Mouse (Mus musculus) heart, adult 18-20 months (tissue): ENCODE measurements around the gene Hmg20b. TPM values are rescaled to one million over a fixed set of nuclear protein-coding genes. Genes with fewer than 3 reads are reported as not detected.

Experiments used
- DNase-seq, 2 experiments: peaks; one replicate each; pipeline ENCODE4 v3.0.0; 2021 to 2022; ENCODE audit warnings: mixed read lengths in 1 of 2
- microRNA-seq, 2 experiments: library from miRNA; unstranded; fragments of <30 nt; microRNA quantifications; one replicate each; pipeline ENCODE4 v1.2.0; 2022
- total RNA-seq, 2 experiments: library from RNA; stranded (reverse); gene quantifications; 2 replicates each; pipeline ENCODE4 v1.2.3; 2021

Gene Hmg20b
- total RNA-seq, 2 experiments from 2014 or later, result 57.1 to 62.2 TPM

DNA sequence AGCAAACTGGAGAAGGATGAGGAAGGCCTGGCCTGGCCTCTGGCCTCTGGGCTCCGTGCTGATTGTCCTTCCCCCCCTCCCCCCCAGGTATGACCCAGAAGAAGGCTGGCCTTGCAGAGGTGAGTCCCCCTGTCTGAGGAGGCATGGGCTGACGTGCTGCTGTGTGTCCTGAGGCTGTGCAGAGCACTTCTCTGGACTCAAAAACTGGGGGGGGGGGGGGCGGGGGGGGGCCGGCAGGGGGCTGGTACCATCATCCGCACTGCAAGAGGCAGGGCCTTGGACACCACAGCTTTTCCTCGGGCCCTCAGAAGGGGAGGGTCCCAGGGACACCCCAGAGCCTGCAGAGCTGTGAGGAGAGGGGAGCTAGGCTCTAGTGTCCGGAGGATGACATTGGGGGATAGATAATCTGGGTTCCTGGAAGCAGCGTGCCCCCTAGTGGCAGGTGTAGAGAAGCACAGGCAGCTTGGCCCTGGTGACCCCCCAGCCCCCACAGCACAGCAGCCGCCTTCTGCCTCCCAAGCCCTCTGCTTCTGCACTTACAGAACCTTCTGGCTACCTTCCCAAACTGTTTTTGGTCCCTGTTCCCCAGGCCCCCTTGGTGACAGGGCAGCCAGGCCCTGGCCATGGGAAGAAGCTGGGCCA lies 45.6 kb downstream of the Hmg20b start:
- peak; percentile 53 to 73 for DNase-seq

DNA sequence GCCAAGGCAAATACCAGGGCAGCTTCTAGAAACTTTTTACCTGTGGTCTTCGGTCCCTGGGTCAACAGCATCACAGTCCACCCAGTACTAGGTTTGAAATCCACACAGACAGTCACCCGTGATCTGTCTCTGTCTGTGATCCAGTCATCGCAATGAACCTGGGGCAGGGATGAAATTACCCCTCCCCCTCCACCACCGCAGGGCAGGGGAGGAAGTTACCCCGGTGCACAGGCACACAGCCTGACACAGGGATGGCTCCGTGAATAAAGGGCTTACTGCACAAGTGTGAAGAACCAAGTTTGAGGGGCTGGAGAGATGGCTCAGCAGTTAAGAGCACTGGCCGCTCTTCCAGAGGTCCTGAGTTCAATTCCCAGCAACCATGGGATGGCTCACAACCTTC lies 46.5 kb downstream of the Hmg20b start:
- DNase-seq, result peak in 1 of 2 experiments; percentile 13

DNA sequence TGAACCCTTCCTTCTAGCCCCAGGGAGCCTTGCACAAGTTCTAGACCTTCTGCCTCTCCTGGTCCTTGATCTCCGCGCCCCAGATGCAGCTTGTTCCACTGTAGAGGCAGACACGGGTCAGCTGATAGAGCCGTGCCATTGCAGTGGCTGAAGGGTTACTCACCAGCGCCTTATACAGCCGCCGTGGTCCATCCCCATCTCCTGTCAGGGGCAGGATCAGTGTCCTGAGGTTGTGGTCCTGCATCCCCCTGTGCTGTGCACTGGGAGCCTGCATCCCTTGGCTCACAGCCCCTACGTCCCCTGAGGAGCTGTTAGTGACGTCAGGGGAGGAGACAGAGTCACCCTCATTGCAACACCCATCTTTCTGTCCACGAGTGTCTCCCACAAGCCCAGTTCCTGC lies 47.0 kb downstream of the Hmg20b start:
- DNase-seq, result peak in 1 of 2 experiments; percentile 44

DNA sequence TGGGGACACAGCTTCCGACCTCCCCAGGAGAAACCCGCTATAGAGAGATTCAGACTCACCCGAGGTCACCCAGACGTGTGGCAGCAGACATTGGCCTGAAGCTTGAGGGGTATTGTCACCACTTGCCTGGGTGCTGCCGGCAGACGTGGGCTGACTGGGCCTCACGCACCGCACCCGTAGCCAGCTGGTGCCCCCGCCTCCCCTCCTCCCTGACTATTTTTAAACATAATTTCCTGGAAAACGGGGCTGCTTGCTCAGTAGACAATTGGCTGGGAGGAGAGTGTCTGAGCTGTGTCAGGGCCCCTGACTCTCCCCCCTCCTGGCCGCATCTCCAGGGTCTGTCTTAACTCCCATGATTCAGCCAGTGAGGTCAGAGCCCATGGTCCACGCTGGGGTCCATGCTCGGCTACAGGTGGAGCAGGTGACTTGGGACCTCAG lies 47.5 kb downstream of the Hmg20b start:
- peak; percentile 38 to 42 for DNase-seq

DNA sequence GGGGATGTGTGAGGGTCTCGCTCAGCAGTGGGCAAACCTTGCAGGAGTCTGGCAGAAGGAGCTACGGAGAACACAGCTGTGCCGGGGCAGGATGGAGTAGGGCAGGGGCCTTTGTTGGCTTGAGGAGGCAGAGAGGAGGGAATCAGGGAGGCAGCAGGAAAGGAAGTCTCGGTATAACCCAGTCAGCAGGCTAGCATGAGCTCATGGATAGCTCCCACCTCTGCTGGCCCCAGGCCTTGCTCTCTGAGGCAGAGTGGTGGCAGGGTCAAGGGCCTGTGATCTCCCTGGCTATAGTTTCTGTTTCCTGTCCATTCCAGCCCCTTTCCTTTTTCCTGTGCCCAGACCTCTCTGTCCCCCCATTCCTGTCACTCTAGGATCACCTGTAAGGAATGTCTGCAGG lies 48.0 kb downstream of the Hmg20b start:
- DNase-seq, result peak in 1 of 2 experiments; percentile 40

DNA sequence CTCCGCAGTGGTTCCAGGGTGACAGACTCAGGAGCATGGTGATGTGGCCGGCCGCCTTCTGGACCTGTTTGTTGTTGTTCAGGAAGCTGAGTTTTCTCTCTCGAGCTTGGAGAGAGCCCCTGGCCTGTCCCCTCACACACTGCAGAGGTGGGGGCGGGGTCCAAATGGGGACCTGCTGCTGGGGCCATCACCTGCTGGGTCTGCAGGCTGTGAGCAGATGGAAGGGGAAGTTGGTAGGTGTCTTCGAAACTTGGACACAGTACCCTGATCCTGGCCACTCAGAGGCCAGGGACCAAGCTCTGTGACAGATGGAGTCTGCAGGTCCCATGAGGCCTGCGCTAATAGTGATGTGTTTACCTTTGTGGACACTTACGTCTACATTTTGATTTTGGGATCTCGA lies 49.0 kb downstream of the Hmg20b start:
- DNase-seq, result no peak

DNA sequence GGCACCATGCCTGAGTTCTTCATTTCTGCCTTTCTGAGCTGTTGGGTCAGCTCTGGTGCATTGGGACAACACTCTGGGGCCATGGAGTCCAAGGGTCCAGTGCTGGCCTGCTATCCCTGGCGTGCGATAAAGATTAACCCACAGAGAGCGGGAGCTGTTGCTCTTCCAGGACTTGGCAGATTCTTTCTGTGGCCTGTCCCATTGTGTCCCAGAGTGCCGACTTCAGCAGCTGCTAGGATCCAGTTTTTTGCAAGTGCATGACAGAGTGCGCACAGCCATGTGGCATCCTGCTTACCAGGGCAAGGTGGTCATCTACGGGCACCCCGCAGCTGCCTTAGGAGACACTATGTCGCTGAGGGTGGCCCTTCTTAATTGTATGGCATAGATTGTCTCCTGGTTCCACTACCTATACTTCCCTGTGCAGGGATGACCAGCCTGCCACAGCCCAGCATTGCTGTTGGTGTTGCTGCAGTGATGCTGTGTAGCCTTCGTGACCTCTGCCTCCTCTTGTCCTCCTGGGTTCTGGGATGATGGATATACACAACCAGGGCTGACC lies 49.9 kb downstream of the Hmg20b start:
- peak in 1 of 2 experiments; percentile 8 for DNase-seq

DNA sequence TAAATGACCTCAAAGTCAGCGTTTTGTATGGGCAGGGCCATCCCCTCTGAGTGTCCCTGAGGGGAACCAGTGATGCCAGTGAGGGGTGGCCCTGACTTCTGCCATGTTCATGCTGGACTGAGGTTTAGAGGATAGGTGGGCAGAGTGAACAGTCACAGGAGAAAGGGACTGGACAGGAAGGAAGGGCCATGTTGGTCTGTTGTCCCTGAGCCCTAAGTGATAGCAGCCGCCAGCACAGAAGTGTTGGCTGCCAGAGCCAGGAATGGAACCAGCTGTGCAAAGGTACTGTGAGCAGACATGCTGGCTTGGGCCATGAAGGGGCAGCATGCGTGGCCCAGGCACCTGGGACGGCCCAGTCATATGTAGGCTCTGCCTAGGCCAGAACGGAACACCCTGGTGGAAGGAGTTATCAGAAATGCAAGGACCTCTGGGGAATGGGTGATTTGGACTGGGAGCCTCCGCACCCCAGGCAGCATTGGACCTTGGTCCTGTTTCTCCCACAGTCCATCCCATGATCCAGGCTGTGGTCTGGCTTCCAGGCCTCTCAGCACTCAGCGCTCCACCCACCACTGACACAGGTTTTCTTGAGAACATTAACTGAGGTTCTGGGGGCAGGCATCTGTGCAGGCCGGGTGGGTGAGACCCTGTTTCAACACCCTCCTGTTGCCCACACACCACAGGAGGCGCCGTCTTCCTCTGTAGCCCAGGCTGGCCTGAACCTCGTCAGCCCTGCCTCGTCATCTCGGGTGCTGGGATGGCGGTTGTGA lies 50.5 kb downstream of the Hmg20b start:
- DNase-seq, result peak in 1 of 2 experiments; percentile 13

DNA sequence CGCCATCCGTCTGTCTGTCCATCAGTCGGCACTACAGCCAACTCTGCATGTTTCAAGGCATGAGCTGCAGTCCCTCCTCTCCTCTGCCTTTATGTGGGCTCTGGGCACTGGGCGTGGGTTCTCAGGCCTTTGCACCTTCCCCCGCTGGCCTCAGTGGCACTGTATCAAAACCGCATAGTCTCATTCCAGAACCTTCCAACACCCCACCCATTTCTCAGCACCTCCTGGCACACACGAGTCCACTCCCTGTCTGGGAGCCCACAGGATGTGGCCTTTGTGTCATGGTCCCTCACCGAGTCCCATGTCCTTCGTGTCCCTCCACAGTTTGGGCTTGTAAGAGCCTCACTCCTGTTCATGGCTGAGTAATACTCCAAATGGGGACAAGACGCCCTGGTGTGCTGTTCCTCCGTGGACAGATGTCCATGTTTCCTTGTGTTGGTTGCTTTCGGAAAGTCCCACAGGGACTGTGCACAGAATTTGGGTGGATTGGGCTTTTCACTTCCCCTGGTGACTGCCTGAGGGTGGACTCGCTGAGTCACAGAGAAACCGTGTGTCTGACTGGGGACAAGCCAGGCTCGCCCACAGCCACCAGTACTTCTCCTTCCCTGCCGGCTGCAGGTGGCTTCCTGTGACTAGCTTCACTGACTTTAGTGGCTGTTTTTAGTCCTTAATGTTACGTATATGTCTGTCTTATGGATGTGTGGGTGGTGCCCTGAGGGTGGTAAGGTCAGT lies 51.7 kb downstream of the Hmg20b start:
- DNase-seq, result peak; percentile 45 to 74

DNA sequence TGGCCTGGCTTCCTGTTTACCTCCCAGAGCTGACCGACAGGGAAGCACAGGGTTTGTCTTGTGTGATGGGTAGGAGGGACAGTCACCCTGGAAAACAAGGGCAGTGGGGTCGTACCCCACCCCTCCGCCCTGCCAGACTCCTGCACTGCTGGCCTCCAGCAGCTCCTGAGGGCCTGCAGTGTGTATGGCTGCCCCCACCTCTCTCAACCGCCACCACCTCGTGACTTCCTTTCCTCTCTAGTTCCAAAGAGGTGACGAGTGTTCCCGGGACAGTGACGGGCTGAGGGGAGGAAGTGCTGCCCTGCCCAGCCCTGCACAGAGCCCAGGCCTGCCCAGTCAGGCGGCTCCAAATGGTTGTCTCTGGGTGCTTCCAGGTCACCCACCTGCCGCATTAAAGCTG lies 52.4 kb downstream of the Hmg20b start:
- peak; percentile 78 to 89 for DNase-seq

DNA sequence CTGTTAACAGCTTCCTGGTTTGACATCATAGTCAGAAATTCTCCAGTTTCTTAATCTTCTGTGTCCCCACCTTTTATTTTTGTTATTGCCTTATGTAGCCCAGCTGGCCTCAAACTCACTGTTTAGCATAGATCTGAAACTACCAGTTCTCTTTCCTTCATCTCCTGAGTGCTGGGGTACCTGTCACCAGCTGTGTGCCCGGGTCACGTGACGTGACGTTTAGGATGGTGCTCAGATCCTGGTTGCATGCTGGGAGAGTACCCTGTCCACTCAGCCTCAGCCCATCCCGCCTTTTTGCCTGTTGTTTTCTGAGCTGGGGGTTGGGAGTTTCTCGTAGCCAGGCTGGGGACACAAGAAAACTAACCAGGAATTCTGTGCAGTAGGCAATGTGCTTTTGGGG lies 53.0 kb downstream of the Hmg20b start:
- no peak for DNase-seq

Small RNA genes lying within 50 kb of the gene (microRNA-seq; reads per million reads assigned to microRNA genes)
- 0 to 1.6 reads per million in 2 experiments for gene Mir6913

Other genes with a start within 250 kb of the Hmg20b start
- gene Map2k2, start 244.6 kb downstream of the Hmg20b start, total RNA-seq, result 100 to 1,000 TPM; 118 to 132 TPM
- 10 to 100 TPM; 33.8 to 34.9 TPM for gene Zbtb7a, start 215.3 kb downstream of the Hmg20b start, total RNA-seq
- 10 to 100 TPM; 16.5 to 16.9 TPM for gene Pias4, start 182.6 kb downstream of the Hmg20b start, total RNA-seq
- gene Eef2, start 173.8 kb downstream of the Hmg20b start, total RNA-seq, result 1,000 to 10,000 TPM; 1,062 to 1,185 TPM
- 10 to 100 TPM; 29.9 to 34.5 TPM for gene Dapk3, start 167.5 kb downstream of the Hmg20b start, total RNA-seq
- not detected for gene 4930442H23Rik, start 166.6 kb downstream of the Hmg20b start, total RNA-seq
- gene Nmrk2, start 148.4 kb downstream of the Hmg20b start, total RNA-seq, result 1 to 10 TPM; 7.1 to 8.8 TPM
- gene Atcay, start 119.6 kb downstream of the Hmg20b start, total RNA-seq, result not detected
- 1 to 10 TPM; 2.3 to 2.5 TPM for gene Zfr2, start 117.3 kb downstream of the Hmg20b start, total RNA-seq
- under 1 TPM; 0.42 to 0.87 TPM for gene Matk, start 97.5 kb downstream of the Hmg20b start, total RNA-seq
- 10 to 100 TPM; 85.7 to 89.6 TPM for gene Mrpl54, start 83.5 kb downstream of the Hmg20b start, total RNA-seq
- 100 to 1,000 TPM in 1 of 2 experiments, 10 to 100 TPM in 1; 85.9 to 110 TPM for gene Apba3, start 83.5 kb downstream of the Hmg20b start, total RNA-seq
- gene Tjp3, start 58.9 kb downstream of the Hmg20b start, total RNA-seq, result under 1 TPM in 1 of 2 experiments, not detected in 1; 0.87 TPM
- 10 to 100 TPM; 23.1 to 25.6 TPM for gene Pip5k1c, start 57.5 kb downstream of the Hmg20b start, total RNA-seq
- 10 to 100 TPM; 14.6 to 15.8 TPM for gene Cactin, start 29.4 kb downstream of the Hmg20b start, total RNA-seq
- 1 to 10 TPM; 2.5 to 2.7 TPM for gene Tbxa2r, start 21.7 kb downstream of the Hmg20b start, total RNA-seq
- 1 to 10 TPM; 3.4 to 4.7 TPM for gene Gipc3, start 7.2 kb downstream of the Hmg20b start, total RNA-seq
- gene Mfsd12, start 7.0 kb upstream of the Hmg20b start, total RNA-seq, result 10 to 100 TPM; 11.0 to 12.7 TPM
- gene 4930404N11Rik, start 15.3 kb upstream of the Hmg20b start, total RNA-seq, result under 1 TPM; 0.45 to 0.51 TPM
- 10 to 100 TPM; 27.6 to 35.6 TPM for gene Fzr1, start 28.0 kb upstream of the Hmg20b start, total RNA-seq
- gene Dohh, start 33.9 kb upstream of the Hmg20b start, total RNA-seq, result 10 to 100 TPM; 49.9 to 59.6 TPM
- 1 to 10 TPM in 1 of 2 experiments, under 1 TPM in 1; 0.65 to 2.3 TPM for gene Gm48551, start 34.0 kb upstream of the Hmg20b start, total RNA-seq
- under 1 TPM in 1 of 2 experiments, not detected in 1; 0.51 TPM for gene Gm48552, start 38.5 kb upstream of the Hmg20b start, total RNA-seq
- gene Smim24, start 42.6 kb upstream of the Hmg20b start, total RNA-seq, result 1 to 10 TPM; 1.9 to 2.2 TPM
- gene Nfic, start 105.2 kb upstream of the Hmg20b start, total RNA-seq, result 10 to 100 TPM; 91.0 to 93.4 TPM
- gene Celf5, start 132.2 kb upstream of the Hmg20b start, total RNA-seq, result under 1 TPM; 0.17 to 0.21 TPM
- gene Ncln, start 145.9 kb upstream of the Hmg20b start, total RNA-seq, result 10 to 100 TPM; 61.9 to 64.3 TPM
- gene S1pr4, start 149.7 kb upstream of the Hmg20b start, total RNA-seq, result 1 to 10 TPM; 1.2 to 2.8 TPM
- 1 to 10 TPM; 1.4 to 1.5 TPM for gene Gna15, start 173.7 kb upstream of the Hmg20b start, total RNA-seq
- gene Gna11, start 194.7 kb upstream of the Hmg20b start, total RNA-seq, result 10 to 100 TPM; 47.8 to 49.8 TPM
- gene Aes, start 209.0 kb upstream of the Hmg20b start, total RNA-seq, result 1,000 to 10,000 TPM; 1,011 to 1,083 TPM
- 1 to 10 TPM; 4.7 to 7.1 TPM for gene Tle2, start 224.1 kb upstream of the Hmg20b start, total RNA-seq